Mouse (Mus musculus): Measurements from ENCODE around the gene Avpi1. TPM values are rescaled to one million over a fixed set of nuclear protein-coding genes. Genes with fewer than 3 reads are reported as not detected.

Gene Avpi1
- polyA plus RNA-seq (2012; rRNA removed), result 8.4 and 10.8 TPM in 2 replicates

GRCm38 (mm10) chr19:42128787-42129508 is at the start of gene Avpi1:
Gene Avpi1 (minus strand): TSS chr19:42129059.
- Histone ChIP-seq H3K27me3 (ENCODE audit: control insufficient read depth, insufficient read depth, low read length) (no peaks in the 10 kb centered on the region), H3K4me3 (ENCODE audit: control insufficient read depth, low read depth, low read length) (peak within 1 kb of the TSS; percentile 90), H3K27ac (ENCODE audit: control insufficient read depth, insufficient read depth, low read depth, low read length) (peak within 1 kb of the TSS; percentile 82), H3K4me1 (ENCODE audit: control insufficient read depth, insufficient read depth, low read length) (peaks cover 10% of the 10 kb centered on the region), H3K36me3 (ENCODE audit: control insufficient read depth, insufficient read depth, low read length) (no peaks in the 10 kb centered on the region)
- TF ChIP-seq CTCF (IDR thresholded peaks at IDR 0.05; ENCODE audit: control insufficient read depth, insufficient read depth, insufficient replicate concordance, low read depth, low read length) (no peak), POLR2A (IDR thresholded peaks at IDR 0.05; ENCODE audit: control insufficient read depth, low read depth, low read length) (peak; percentile 71)

- H3K27ac ChIP-seq (ENCODE audit: control insufficient read depth, insufficient read depth, low read depth, low read length), result no peak overlapping the region
- TF ChIP-seq CTCF (IDR thresholded peaks at IDR 0.05; ENCODE audit: control insufficient read depth, insufficient read depth, insufficient replicate concordance, low read depth, low read length), result no peak
- no peak for TF ChIP-seq POLR2A (IDR thresholded peaks at IDR 0.05; ENCODE audit: control insufficient read depth, low read depth, low read length)
- H3K4me1 ChIP-seq (ENCODE audit: control insufficient read depth, insufficient read depth, low read length), result no peaks in the 10 kb centered on the region
- H3K4me3 ChIP-seq (ENCODE audit: control insufficient read depth, low read depth, low read length), result no peak overlapping the region
- H3K27me3 ChIP-seq (ENCODE audit: control insufficient read depth, insufficient read depth, low read length), result no peaks in the 10 kb centered on the region
- H3K36me3 ChIP-seq (ENCODE audit: control insufficient read depth, insufficient read depth, low read length), result no peaks in the 10 kb centered on the region; the same call in none of the 2 replicates
These were observed 48.6 kb upstream of the Avpi1 start for GRCm38 (mm10) chr19:42177461-42177860.

- H3K27ac ChIP-seq (ENCODE audit: control insufficient read depth, insufficient read depth, low read depth, low read length), result no peak overlapping the region
- no peaks in the 10 kb centered on the region for H3K27me3 ChIP-seq (ENCODE audit: control insufficient read depth, insufficient read depth, low read length)
- TF ChIP-seq POLR2A (IDR thresholded peaks at IDR 0.05; ENCODE audit: control insufficient read depth, low read depth, low read length) (no peak), CTCF (IDR thresholded peaks at IDR 0.05; ENCODE audit: control insufficient read depth, insufficient read depth, insufficient replicate concordance, low read depth, low read length) (no peak)
These were observed 48.0 kb upstream of the Avpi1 start for GRCm38 (mm10) chr19:42176841-42177240.

GRCm38 (mm10) chr19:42170025-42170969 is 41.4 kb upstream of the Avpi1 start:
- TF ChIP-seq CTCF (IDR thresholded peaks at IDR 0.05; ENCODE audit: control insufficient read depth, insufficient read depth, insufficient replicate concordance, low read depth, low read length) (no peak), POLR2A (IDR thresholded peaks at IDR 0.05; ENCODE audit: control insufficient read depth, low read depth, low read length) (peak; percentile 91)
- peak overlapping the region; percentile 76 for H3K27ac ChIP-seq (ENCODE audit: control insufficient read depth, insufficient read depth, low read depth, low read length)
- H3K27me3 ChIP-seq (ENCODE audit: control insufficient read depth, insufficient read depth, low read length), result no peaks in the 10 kb centered on the region
- peak overlapping the region; percentile 94 for H3K4me3 ChIP-seq (ENCODE audit: control insufficient read depth, low read depth, low read length)
- H3K4me1 ChIP-seq (ENCODE audit: control insufficient read depth, insufficient read depth, low read length), result peaks cover 13% of the 10 kb centered on the region
- H3K36me3 ChIP-seq (ENCODE audit: control insufficient read depth, insufficient read depth, low read length), result no peaks in the 10 kb centered on the region

More at GRCm38 (mm10) chr19:42176841-42177240, 48.0 kb upstream of the Avpi1 start:
- Histone ChIP-seq H3K36me3 (ENCODE audit: control insufficient read depth, insufficient read depth, low read length) (no peaks in the 10 kb centered on the region; the same call in none of the 2 replicates), H3K4me1 (ENCODE audit: control insufficient read depth, insufficient read depth, low read length) (no peaks in the 10 kb centered on the region; the same call in 1 of the 2 replicates), H3K4me3 (ENCODE audit: control insufficient read depth, low read depth, low read length) (no peak overlapping the region)

DNA sequence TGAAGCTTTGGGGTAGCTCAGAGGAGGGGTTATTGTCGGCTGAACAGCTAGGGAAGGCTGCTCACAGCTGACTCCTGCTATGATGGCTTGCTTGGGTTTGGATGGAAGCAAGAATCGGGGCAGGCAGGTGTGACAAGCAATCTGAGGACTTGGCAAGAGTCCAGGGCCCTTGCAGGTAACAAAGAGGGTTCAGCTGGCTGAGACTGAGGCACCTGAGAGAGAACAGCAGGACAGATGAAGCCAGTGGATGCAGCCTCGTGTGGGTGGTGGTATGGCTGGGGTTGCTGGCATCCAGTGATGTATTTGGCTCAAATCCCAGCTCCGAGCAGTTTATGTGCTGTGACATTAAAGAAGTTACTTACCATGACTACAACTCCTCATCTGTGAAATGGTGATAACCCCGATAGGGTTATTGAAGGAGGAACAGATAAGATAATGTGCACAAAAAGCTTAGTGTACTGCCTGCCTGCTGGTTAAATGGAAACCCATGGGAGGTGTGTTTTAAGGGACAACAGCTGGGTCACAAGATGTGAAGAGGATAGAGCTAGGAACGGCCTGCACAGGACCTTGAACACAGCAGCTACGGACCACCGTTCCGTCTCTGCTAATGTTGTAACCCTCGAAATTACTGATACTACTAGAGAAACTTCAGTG is 40.6 kb upstream of the Avpi1 start:
- H3K4me1 ChIP-seq (ENCODE audit: control insufficient read depth, insufficient read depth, low read length), result peaks cover 15% of the 10 kb centered on the region
- H3K4me3 ChIP-seq (ENCODE audit: control insufficient read depth, low read depth, low read length), result no peak overlapping the region
- H3K27me3 ChIP-seq (ENCODE audit: control insufficient read depth, insufficient read depth, low read length), result no peaks in the 10 kb centered on the region
- H3K36me3 ChIP-seq (ENCODE audit: control insufficient read depth, insufficient read depth, low read length), result no peaks in the 10 kb centered on the region
- peak overlapping the region; percentile 23; the same call in 1 of the 2 replicates for H3K27ac ChIP-seq (ENCODE audit: control insufficient read depth, insufficient read depth, low read depth, low read length)
- no peak for TF ChIP-seq CTCF (IDR thresholded peaks at IDR 0.05; ENCODE audit: control insufficient read depth, insufficient read depth, insufficient replicate concordance, low read depth, low read length)
- TF ChIP-seq POLR2A (IDR thresholded peaks at IDR 0.05; ENCODE audit: control insufficient read depth, low read depth, low read length), result no peak

- H3K36me3 ChIP-seq (ENCODE audit: control insufficient read depth, insufficient read depth, low read length), result no peaks in the 10 kb centered on the region
- H3K27me3 ChIP-seq (ENCODE audit: control insufficient read depth, insufficient read depth, low read length), result no peaks in the 10 kb centered on the region
- TF ChIP-seq POLR2A (IDR thresholded peaks at IDR 0.05; ENCODE audit: control insufficient read depth, low read depth, low read length), result no peak
- H3K4me1 ChIP-seq (ENCODE audit: control insufficient read depth, insufficient read depth, low read length), result peaks cover 24% of the 10 kb centered on the region
- H3K4me3 ChIP-seq (ENCODE audit: control insufficient read depth, low read depth, low read length), result peak overlapping the region; percentile 7; the same call in 1 of the 2 replicates
- H3K27ac ChIP-seq (ENCODE audit: control insufficient read depth, insufficient read depth, low read depth, low read length), result no peak overlapping the region
These were observed 38.6 kb upstream of the Avpi1 start for GRCm38 (mm10) chr19:42167489-42167888.
